Mouse (Mus musculus): ENCODE measurements around the gene Pcgf2. TPM values are rescaled to one million over a fixed set of nuclear protein-coding genes. Genes with fewer than 3 reads are reported as not detected.
"Not testable (repeated sequence)": the region's sequence is repeated elsewhere in the genome, so short reads cannot be mapped to it uniquely, and the experiment has no call there.

Gene Pcgf2
- total RNA-seq, 2 experiments from 2014 or later = 18.6 to 19.5 TPM

GRCm38 (mm10) chr11:97669268-97669667, 31.0 kb downstream of the Pcgf2 start:
- no peak for DNase-seq (ENCODE audit: low spot score in 2 of 2)

- DNase-seq (ENCODE audit: low spot score in 2 of 2) = no peak
Observed at GRCm38 (mm10) chr11:97668160-97668559, 32.1 kb downstream of the Pcgf2 start.

GRCm38 (mm10) chr11:97666794-97667193, 33.5 kb downstream of the Pcgf2 start:
- DNase-seq (ENCODE audit: low spot score in 2 of 2) = no peak

- no peak for DNase-seq (ENCODE audit: low spot score in 2 of 2)
Observed at GRCm38 (mm10) chr11:97666221-97666620, 34.1 kb downstream of the Pcgf2 start.

- DNase-seq (ENCODE audit: low spot score in 2 of 2) = no peak
Observed at GRCm38 (mm10) chr11:97665431-97665830, 34.9 kb downstream of the Pcgf2 start.

- DNase-seq (ENCODE audit: low spot score in 2 of 2) = no peak
Observed at GRCm38 (mm10) chr11:97664771-97665240, 35.5 kb downstream of the Pcgf2 start.

- DNase-seq (ENCODE audit: low spot score in 2 of 2) = no peak
Observed at GRCm38 (mm10) chr11:97664339-97664665, 36.0 kb downstream of the Pcgf2 start.

GRCm38 (mm10) chr11:97663528-97664338, 36.6 kb downstream of the Pcgf2 start:
- DNase-seq (ENCODE audit: low spot score in 2 of 2) = no peak

GRCm38 (mm10) chr11:97662893-97663527, 37.3 kb downstream of the Pcgf2 start, which contains the start of gene Mllt6:
TSS of gene Mllt6 (plus strand) at chr11:97663414.
- DNase-seq (ENCODE audit: low spot score in 2 of 2) = peak; percentile 64 to 76

- DNase-seq (ENCODE audit: low spot score in 2 of 2) = peak in 1 of 2 experiments; percentile 51
Observed at GRCm38 (mm10) chr11:97662207-97662892, 37.9 kb downstream of the Pcgf2 start.

- peak; percentile 69 to 74 for DNase-seq (ENCODE audit: low spot score in 2 of 2)
Observed at GRCm38 (mm10) chr11:97661648-97662133, 38.6 kb downstream of the Pcgf2 start.

GRCm38 (mm10) chr11:97660734-97661647, 39.3 kb downstream of the Pcgf2 start:
- DNase-seq (ENCODE audit: low spot score in 2 of 2) = no peak

- DNase-seq (ENCODE audit: low spot score in 2 of 2) = peak; percentile 78 to 81
Observed at GRCm38 (mm10) chr11:97659990-97660714, 40.1 kb downstream of the Pcgf2 start.

GRCm38 (mm10) chr11:97659267-97659989, 40.9 kb downstream of the Pcgf2 start:
- peak; percentile 26 to 40 for DNase-seq (ENCODE audit: low spot score in 2 of 2)

- no peak for DNase-seq (ENCODE audit: low spot score in 2 of 2)
Observed at GRCm38 (mm10) chr11:97658751-97659266, 41.5 kb downstream of the Pcgf2 start.

GRCm38 (mm10) chr11:97657967-97658366, 42.3 kb downstream of the Pcgf2 start:
- not testable (repeated sequence) for DNase-seq (ENCODE audit: low spot score in 2 of 2)

- DNase-seq (ENCODE audit: low spot score in 2 of 2) = no peak
Observed at GRCm38 (mm10) chr11:97657184-97657945, 42.9 kb downstream of the Pcgf2 start.

Data from adrenal gland, adult 18-20 months (tissue).